Mouse (Mus musculus): ENCODE data around the gene Cat.
A peak's percentile ranks its signal among the peaks of the same experiment; 100 is the strongest.

Gene Cat

DNA sequence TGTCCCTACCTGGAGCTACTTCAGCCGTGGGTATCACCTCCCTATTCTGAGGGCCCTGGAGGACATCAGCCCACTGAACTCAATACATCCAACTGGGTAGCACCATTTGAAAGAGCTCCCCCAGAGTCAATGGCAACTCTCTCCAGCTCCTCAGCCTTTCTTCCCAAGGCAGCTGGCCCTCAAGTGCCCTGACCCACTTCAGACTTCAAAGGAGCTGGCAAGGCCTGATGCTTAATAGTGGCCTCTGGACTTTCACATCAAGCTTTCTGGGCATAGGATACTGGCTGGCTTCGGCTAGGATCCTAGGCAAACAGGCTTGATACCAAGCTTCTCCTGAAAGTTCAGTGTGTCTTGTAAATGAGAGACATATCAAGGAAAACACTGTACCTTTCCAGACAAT is 49.9 kb downstream of the Cat start:
- DNase-seq (ENCODE audit: low spot score), result no peak

DNA sequence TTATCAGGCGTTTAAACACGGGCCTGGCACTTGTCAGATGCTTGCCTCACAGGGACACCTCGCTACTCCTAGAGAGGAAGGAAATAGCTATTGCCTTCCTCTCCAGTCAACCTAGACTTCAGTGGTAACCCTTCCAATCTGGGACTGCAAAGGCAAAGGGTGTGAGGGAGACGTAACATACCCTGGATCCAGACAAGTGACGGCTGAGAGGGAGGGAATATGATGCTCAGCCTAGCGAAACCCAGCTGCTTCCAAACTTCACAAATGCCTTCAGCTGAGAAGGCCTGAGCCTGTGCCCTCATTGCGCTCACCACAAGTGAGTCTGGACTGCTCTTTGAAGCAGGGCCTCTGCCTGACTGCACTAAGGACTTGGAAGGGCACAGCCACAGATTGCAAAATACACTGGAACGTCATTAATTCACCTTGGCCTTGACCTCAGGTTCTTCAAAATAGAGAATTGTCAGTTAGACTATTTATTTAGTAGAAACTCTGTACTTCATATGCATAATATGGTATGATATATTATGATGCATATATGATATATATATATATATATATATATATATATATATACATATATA is 52.2 kb downstream of the Cat start:
- no peak for DNase-seq (ENCODE audit: low spot score)

DNA sequence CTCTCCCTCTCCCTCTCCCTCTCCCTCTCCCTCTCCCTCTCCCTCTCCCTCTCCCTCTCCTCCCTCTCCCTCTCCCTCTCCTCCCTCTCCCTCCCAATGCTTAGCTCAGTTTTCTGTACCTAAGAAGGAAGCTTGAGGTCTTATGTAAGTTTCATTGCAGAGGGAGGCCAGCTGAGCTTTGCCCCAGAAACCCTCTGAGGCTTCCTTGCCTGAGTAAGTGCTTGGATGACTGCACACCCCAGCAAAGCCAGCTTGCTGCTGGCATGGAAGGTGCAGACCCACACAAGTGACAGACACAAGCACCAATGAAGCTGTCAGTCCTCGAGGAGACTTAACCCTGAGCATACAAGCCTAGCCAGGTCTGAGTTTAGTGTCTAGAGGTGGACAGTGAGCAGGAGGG is 54.2 kb downstream of the Cat start:
- DNase-seq (ENCODE audit: low spot score), result no peak

DNA sequence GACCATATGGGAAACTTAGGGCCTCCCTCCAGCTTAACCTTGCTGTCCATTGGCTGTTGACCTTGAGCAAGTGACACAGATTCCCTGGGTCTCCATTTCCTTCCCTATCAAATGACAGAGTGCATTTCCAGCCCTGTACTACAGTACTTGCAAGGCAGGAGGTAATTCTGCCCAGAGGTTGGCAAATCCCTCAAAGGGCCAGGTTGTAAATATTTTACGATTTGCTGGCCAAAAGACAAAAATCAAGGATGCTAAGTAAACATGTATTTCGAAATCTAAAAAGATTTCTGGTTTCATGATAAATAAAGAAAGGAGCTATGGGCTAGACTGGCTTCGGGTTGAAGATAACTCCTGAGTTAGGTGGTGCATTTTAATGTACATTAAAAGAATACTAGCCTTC is 56.6 kb downstream of the Cat start:
- no peak for DNase-seq (ENCODE audit: low spot score)

DNA sequence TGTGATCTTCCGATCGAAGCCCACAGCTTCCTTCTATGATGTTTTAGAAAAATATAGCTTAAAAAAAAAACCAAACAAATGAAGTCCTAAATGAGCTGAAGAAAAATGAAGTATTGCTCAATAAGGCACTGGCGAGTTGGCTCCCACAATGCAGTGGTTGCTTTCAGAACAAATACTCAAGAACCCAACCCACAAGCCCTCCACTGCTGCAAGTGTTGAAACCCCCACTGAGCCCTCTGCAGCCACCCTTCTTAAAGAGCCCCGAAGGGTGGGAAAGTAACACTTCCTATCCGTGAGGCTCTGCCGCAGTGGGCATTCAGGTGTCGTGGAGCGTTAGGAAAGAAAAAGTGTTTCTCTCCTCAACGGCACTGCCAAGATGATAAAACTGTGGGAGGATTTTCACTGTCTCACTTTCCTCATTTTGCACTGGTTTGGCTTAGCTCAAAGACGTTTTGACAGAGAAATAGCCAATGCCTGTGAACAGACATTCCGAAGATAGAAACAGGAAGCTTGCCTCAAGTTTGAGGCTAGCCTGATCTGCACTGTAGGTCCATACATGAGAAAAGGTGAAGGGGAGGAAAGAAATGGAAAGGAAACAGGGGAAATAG is 59.4 kb downstream of the Cat start:
- no peak for DNase-seq (ENCODE audit: low spot score)

DNA sequence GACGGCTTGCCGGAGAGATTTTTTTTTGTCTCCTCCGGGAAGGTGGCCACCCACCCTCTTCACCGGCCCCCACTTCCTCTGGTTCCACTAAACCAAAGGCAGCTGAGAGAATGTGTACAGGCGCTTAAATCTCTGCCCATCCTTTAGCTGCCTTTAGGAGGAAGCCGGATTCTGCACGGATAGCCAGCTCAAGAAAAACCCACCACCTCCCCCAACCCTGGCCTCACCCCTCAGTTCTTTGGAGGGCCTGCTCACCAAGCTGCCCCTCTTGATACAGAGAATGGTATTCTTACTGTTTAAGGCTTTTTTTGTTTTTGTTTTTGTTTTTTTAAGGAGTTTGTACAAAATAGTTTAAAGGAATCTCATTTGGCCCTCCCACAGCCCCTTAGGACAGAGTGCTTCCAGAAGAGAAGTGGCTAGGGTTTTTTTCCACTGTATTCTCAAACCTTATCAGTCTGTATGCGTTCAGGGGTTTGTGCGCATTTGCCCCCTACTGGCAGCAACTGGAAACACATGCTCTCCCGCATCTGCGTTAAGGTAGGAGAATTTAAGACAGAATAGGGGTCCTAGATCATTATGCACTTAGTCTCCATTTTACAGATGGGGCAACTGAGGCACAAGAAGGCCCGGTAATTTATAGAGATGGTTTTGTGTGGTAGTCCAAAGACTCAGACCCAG is 60.5 kb downstream of the Cat start:
- DNase-seq (ENCODE audit: low spot score), result peak; percentile 21

DNA sequence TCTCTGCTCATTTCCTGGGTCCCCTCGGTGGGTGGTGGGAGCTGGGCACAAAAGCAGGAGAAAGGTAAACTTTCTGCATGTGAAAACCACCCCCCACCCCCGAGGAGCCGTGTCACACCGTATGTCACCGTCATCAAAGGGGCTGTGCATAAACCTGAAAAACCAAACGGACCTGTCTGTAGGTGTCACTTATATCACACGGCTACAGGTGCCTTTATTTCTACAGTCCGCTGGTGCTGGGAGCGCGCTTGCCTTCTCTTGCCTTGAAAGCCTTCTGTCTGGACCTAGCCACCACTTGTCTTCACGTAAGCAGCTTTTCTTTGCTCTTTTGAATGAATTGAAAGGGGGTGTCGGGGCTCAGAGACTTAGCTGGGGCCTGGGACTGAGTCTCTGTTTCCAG is 61.1 kb downstream of the Cat start:
- DNase-seq (ENCODE audit: low spot score), result no peak

DNA sequence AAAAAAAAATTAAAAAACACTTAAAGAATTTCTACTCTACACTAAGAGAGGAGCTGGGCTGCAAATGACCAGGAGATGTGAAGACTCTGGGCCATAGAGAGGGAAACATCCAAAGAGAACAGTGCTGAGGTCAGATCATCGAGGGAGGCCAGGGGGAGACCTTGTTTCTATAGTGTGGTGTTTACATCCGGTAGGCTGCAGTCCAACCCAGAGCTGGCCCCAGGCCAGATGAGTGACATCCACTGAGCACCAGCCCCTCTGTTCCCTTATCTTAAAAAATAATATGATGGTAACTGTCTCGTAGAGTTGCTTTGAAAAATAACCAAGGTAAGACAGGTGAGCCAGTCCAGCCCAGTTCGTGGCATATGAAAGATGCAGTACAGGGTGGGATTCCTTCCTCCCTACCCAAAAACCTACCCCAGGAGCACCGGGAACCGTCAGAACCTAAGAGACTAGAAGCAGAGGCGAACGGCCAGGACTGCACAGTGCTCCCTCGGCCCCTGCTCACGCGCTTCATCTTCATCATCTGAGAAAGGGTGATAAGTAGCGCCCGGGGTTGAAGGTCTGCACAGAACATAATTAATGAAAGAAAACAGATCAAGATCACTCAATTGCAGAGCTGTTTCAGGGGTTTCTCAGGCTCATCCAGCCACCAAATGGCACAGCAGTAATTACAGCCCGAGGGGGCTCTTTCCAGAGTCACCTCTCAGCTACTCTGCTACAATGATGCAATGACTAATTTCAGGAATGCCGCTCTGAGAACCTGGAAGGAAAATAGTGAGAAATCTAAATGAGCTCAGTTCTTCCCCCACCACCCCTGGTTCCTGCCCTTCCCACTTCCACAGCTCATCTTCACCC is 64.1 kb downstream of the Cat start:
- DNase-seq (ENCODE audit: low spot score), result no peak

DNA sequence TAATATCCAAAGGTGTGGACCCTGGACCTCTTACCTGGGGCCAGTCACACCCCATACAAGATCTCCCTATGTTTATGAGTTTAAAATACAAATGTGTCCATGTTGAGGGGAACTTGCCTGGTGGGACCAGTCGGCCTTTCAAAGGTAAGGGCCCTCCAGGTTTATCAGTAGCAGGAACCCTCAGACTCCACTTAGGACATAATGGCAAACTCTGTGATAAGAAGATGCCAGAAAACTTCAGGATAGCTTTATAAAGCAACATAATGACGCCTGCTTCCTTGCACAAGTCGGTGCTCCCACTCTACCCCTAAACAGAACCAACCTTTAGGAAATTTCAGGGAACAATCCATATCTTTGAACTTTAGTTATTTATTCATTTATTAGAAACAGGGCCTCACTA is 69.2 kb downstream of the Cat start:
- no peak for DNase-seq (ENCODE audit: low spot score)

DNA sequence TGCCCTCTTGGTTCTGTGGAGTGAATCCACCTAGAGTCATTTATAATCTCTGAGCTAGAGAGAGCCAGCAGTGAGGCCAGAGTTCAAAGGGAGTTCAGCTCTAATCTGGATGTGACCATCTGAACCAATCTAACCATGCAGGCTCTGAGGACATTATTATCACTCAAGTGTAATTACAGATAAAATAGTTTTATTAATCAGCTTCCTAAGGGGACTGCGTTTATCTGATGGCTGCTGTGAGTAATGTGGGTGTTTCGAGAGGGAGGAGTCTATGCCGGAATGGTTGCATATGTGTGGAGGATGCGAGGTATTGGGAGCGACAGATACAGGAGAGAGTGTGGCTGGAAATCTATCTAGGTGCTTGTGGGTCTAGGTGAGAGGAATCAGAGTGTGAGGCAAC is 71.6 kb downstream of the Cat start:
- DNase-seq (ENCODE audit: low spot score), result no peak

DNA sequence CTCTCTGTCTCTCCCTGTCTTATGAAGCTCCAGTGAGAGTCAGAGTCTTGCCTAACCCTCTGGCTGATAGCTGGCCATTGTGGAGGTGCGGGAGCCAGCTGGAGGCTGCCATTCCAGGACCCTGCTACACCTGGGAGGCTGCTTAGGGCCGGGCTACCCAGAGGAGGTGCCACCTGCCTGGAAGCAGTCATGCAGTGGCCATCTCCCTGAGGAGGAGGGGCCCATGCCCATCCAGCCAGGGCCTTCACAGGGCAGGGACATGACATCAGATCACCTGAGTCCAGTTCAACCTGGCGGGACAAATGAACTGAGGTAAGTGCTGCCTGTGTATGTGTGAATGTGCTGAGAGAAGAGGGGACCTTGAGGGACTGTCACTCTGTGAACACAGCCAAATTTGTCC is 73.1 kb downstream of the Cat start:
- DNase-seq (ENCODE audit: low spot score), result no peak

DNA sequence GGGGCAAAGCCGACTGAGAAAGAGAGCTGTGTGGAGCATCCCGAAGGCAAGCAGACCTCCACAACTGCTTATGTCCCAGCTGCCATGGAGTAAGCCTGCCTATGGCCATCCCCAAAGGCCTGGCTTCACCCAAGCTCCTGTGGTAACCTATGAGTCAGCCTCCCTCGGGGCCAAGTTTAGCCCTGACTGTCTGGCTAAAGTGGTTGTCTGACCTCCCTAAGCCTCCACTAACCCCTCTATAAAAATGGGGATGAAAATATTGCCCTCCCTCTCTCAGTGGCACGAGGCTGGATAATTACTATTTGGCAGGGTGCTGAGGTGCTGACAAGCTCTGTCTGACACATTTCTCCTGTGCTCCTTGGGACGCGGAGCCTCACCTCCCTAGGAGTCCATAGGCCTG is 73.6 kb downstream of the Cat start, which contains the start of gene Elf5:
Gene Elf5 (plus strand): TSS at position 341 of the 400 bp plus-strand sequence.
- DNase-seq (ENCODE audit: low spot score), result no peak

DNA sequence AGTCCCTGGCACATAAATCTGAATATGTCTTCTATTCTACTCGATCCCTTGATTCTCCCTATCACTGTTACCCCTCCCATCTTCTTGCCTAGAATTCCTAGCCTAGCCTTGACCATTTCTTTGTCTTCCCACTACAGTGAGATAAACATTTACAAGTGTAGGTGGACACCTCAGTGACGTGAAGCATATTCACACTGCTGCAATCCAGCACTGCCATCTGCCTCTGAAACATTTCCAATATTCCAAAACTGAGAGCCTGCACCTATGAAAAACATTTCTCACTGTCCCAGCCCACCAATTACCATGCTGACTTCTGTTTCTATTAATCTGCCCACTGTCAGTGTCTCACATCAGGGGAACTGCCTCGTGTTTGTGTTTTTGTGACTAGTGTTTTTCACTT is 78.7 kb downstream of the Cat start:
- DNase-seq (ENCODE audit: low spot score), result no peak

Measured in ovary, adult 18-20 months (tissue).